Mouse (Mus musculus) limb, embryonic 12.5 days (tissue): Measurements from ENCODE around the gene Prrt2. TPM values are rescaled to one million over a fixed set of nuclear protein-coding genes. Genes with fewer than 3 reads are reported as not detected.
A peak's percentile ranks its signal among the peaks of the same experiment; 100 is the strongest.

Experiments
- ATAC-seq: fragments of 200-750 bp; cut with Nextera tagmentation; 2 replicates; pipeline ENCODE4 v1.8.0; 2017; ENCODE audit warnings: low read depth, moderate TSS enrichment; ENCODE audit not compliant: insufficient number of reproducible peaks, insufficient read depth, low FRiP score, low TSS enrichment
- H3K27ac ChIP-seq: fragments of 300-500 bp; sonication (generic); 2 replicates; pipeline ENCODE4 v1.5.1; 2016; ENCODE audit warnings: mild to moderate bottlenecking, moderate library complexity
- H3K27me3 ChIP-seq: fragments of 300-500 bp; sonication (generic); 2 replicates; pipeline ENCODE4 v1.6.1; 2016; ENCODE audit warnings: mild to moderate bottlenecking, moderate library complexity
- H3K36me3 ChIP-seq: fragments of 300-500 bp; sonication (generic); 2 replicates; pipeline ENCODE4 v1.6.1; 2016; ENCODE audit warnings: mild to moderate bottlenecking, moderate library complexity
- H3K4me1 ChIP-seq: fragments of 300-500 bp; sonication (generic); replicated peaks from 2 replicates; pipeline ENCODE4 v1.6.1; 2016
- H3K4me2 ChIP-seq: fragments of 300-500 bp; sonication (generic); 2 replicates; pipeline ENCODE4 v1.6.1; 2016; ENCODE audit warnings: mild to moderate bottlenecking, moderate library complexity
- H3K4me3 ChIP-seq: fragments of 300-500 bp; sonication (generic); replicated peaks from 2 replicates; pipeline ENCODE4 v1.5.1; 2016; ENCODE audit warnings: mild to moderate bottlenecking
- H3K9ac ChIP-seq: fragments of 300-500 bp; sonication (generic); replicated peaks from 2 replicates; pipeline ENCODE4 v1.6.1; 2016; ENCODE audit warnings: mild to moderate bottlenecking, moderate library complexity
- H3K9me3 ChIP-seq: fragments of 300-500 bp; sonication (generic); 2 replicates; pipeline ENCODE4 v1.6.1; 2016; ENCODE audit warnings: mild to moderate bottlenecking, moderate library complexity
- WGBS: fragments of 180-500 bp; shearing (Covaris S2); methylation state at CpG from one replicate; pipeline ENCODE4 v1.1.7; 2016; 5-methylcytosine and 5-hydroxymethylcytosine counted together
- microRNA-seq: library from miRNA; unstranded; fragments of <30 nt; microRNA quantifications from one replicate; pipeline ENCODE4, GENCODE M21; 2017
- polyA plus RNA-seq: library from polyadenylated mRNA; unstranded; fragments of >200 nt; fragmentation: Nextera tagmentation; extraction: Ambion mirVana; gene quantifications from 2 replicates; pipeline ENCODE4 v1.2.1, GENCODE M21; 2016

The Prrt2 gene
- polyA plus RNA-seq, 1 experiment from 2014 or later = 3.1 TPM

GRCm38 (mm10) chr7:126975493-126975892 is 45.5 kb downstream of the Prrt2 start:
- Histone ChIP-seq H3K4me2 (peak overlapping the region; percentile 91), H3K9me3 (no peaks in the 10 kb centered on the region), H3K4me3 (peak overlapping the region; percentile 100), H3K9ac (peak overlapping the region; percentile 96), H3K27me3 (no peaks in the 10 kb centered on the region), H3K27ac (no peak overlapping the region), H3K36me3 (peaks cover 28% of the 10 kb centered on the region), H3K4me1 (peaks cover 9% of the 10 kb centered on the region; the same call in 1 of the 2 replicates)
- WGBS = 15% methylated on average over 8 of the region's 8 CpGs
- peak; percentile 47; the same call in 1 of the 2 replicates for ATAC-seq

Small RNA genes within 50 kb of the gene (microRNA-seq; reads per million reads assigned to microRNA genes)
- not detected for gene Gm44343

Other genes with a start within 250 kb of the Prrt2 start
- gene Ypel3, start 244.3 kb downstream of the Prrt2 start, polyA plus RNA-seq = 104 and 126 TPM in 2 replicates
- gene Tbx6, start 239.7 kb downstream of the Prrt2 start, polyA plus RNA-seq = 0.50 and 0.68 TPM in 2 replicates
- gene Ppp4c, start 228.7 kb downstream of the Prrt2 start, polyA plus RNA-seq = 378 and 401 TPM in 2 replicates
- 0.19 and 0.33 TPM in 2 replicates for gene Fam57b, start 223.5 kb downstream of the Prrt2 start, polyA plus RNA-seq
- not detected in 2 replicates for gene 4930451I11Rik, start 189.6 kb downstream of the Prrt2 start, polyA plus RNA-seq
- gene Doc2a, start 173.8 kb downstream of the Prrt2 start, polyA plus RNA-seq = 1.5 and 2.3 TPM in 2 replicates
- gene Hirip3, start 159.2 kb downstream of the Prrt2 start, polyA plus RNA-seq = 46.1 and 50.7 TPM in 2 replicates
- 93.3 and 101 TPM in 2 replicates for gene Ino80e, start 158.8 kb downstream of the Prrt2 start, polyA plus RNA-seq
- gene Taok2, start 136.5 kb downstream of the Prrt2 start, polyA plus RNA-seq = 58.2 and 60.3 TPM in 2 replicates
- gene Tmem219, start 98.3 kb downstream of the Prrt2 start, polyA plus RNA-seq = 17.7 and 18.0 TPM in 2 replicates
- 18.3 and 19.7 TPM in 2 replicates for gene Kctd13, start 92.3 kb downstream of the Prrt2 start, polyA plus RNA-seq
- gene Asphd1, start 71.6 kb downstream of the Prrt2 start, polyA plus RNA-seq = 0.17 and 0.30 TPM in 2 replicates
- gene Sez6l2, start 70.6 kb downstream of the Prrt2 start, polyA plus RNA-seq = 0.14 and 0.35 TPM in 2 replicates
- 76.5 and 80.7 TPM in 2 replicates for gene Cdipt, start 45.3 kb downstream of the Prrt2 start, polyA plus RNA-seq
- 0.64 and 1.1 TPM in 2 replicates for gene Cdiptos, start 45.1 kb downstream of the Prrt2 start, polyA plus RNA-seq
- gene Mvp, start 6.6 kb downstream of the Prrt2 start, polyA plus RNA-seq = 4.1 and 4.6 TPM in 2 replicates
- 0.42 and 0.59 TPM in 2 replicates for gene Pagr1b, start 4.7 kb downstream of the Prrt2 start, polyA plus RNA-seq
- gene Pagr1a, start 3.9 kb downstream of the Prrt2 start, polyA plus RNA-seq = 33.0 and 34.4 TPM in 2 replicates
- gene Gm42742, start 114 bp downstream of the Prrt2 start, polyA plus RNA-seq = 73.7 and 81.2 TPM in 2 replicates
- 120 and 123 TPM in 2 replicates for gene Maz, start 5.8 kb upstream of the Prrt2 start, polyA plus RNA-seq
- gene Kif22, start 21.3 kb upstream of the Prrt2 start, polyA plus RNA-seq = 157 and 161 TPM in 2 replicates
- not detected in 2 replicates for gene Zg16, start 66.1 kb upstream of the Prrt2 start, polyA plus RNA-seq
- 1.4 and 1.8 TPM in 2 replicates for gene AI467606, start 70.1 kb upstream of the Prrt2 start, polyA plus RNA-seq
- gene Qprt, start 101.0 kb upstream of the Prrt2 start, polyA plus RNA-seq = 1.3 and 1.7 TPM in 2 replicates
- 0.26 TPM in 1 of 2 replicates, not detected in the other for gene Spn, start 116.6 kb upstream of the Prrt2 start, polyA plus RNA-seq
- 86.5 and 91.8 TPM in 2 replicates for gene Cd2bp2, start 174.8 kb upstream of the Prrt2 start, polyA plus RNA-seq
- gene Tbc1d10b, start 187.3 kb upstream of the Prrt2 start, polyA plus RNA-seq = 40.9 and 45.3 TPM in 2 replicates
- 142 and 145 TPM in 2 replicates for gene Mylpf, start 187.7 kb upstream of the Prrt2 start, polyA plus RNA-seq
- gene Zfp553, start 211.8 kb upstream of the Prrt2 start, polyA plus RNA-seq = 61.9 and 65.5 TPM in 2 replicates
- gene Sept1, start 211.9 kb upstream of the Prrt2 start, polyA plus RNA-seq = 34.1 and 35.9 TPM in 2 replicates
- gene Zfp771, start 223.1 kb upstream of the Prrt2 start, polyA plus RNA-seq = 79.5 and 84.1 TPM in 2 replicates
- 219 and 224 TPM in 2 replicates for gene Dctpp1, start 239.5 kb upstream of the Prrt2 start, polyA plus RNA-seq